Mouse (Mus musculus) limb, embryonic 14.5 days (tissue): ENCODE data around the gene Rbm6. TPM values are rescaled to one million over a fixed set of nuclear protein-coding genes. Genes with fewer than 3 reads are reported as not detected.

Experiments
- ATAC-seq: fragments of 200-750 bp; cut with Nextera tagmentation; 2 replicates; pipeline ENCODE4 v1.8.0; 2017; ENCODE audit warnings: low read depth, moderate number of reproducible peaks, moderate TSS enrichment; ENCODE audit not compliant: low FRiP score
- DNase-seq: peaks from one replicate; pipeline ENCODE4 v3.0.0-alpha.2; 2015; ENCODE audit warnings: low spot score
- H3K27ac ChIP-seq: fragments of 300-500 bp; sonication (generic); replicated peaks from 2 replicates; pipeline ENCODE4 v1.5.1; 2014; ENCODE audit warnings: low read depth, mild to moderate bottlenecking, low read length, moderate library complexity, mixed read lengths
- H3K27me3 ChIP-seq: fragments of 300-500 bp; sonication (generic); 2 replicates; pipeline ENCODE4 v1.6.1; 2014; ENCODE audit warnings: low read length, mixed read lengths; ENCODE audit not compliant: control insufficient read depth, insufficient read depth
- H3K36me3 ChIP-seq: fragments of 300-500 bp; sonication (generic); 2 replicates; pipeline ENCODE4 v1.6.1; 2014; ENCODE audit warnings: mild to moderate bottlenecking, low read length, moderate library complexity, mixed read lengths; ENCODE audit not compliant: control insufficient read depth, insufficient read depth
- H3K4me1 ChIP-seq: fragments of 300-500 bp; sonication (generic); 2 replicates; pipeline ENCODE4 v1.6.1; 2014; ENCODE audit warnings: antibody characterized with exemption, low read length, mixed read lengths; ENCODE audit not compliant: control insufficient read depth, insufficient read depth
- H3K4me2 ChIP-seq: fragments of 300-500 bp; sonication (generic); replicated peaks from 2 replicates; pipeline ENCODE4 v1.6.1; 2014; ENCODE audit warnings: low read depth, mild to moderate bottlenecking, low read length, moderate library complexity; ENCODE audit not compliant: severe bottlenecking
- H3K4me3 ChIP-seq: fragments of 300-500 bp; sonication (generic); replicated peaks from 2 replicates; pipeline ENCODE4 v1.5.1; 2014; ENCODE audit warnings: low read length
- H3K9ac ChIP-seq: fragments of 300-500 bp; sonication (generic); 2 replicates; pipeline ENCODE4 v1.6.1; 2014; ENCODE audit warnings: mild to moderate bottlenecking, low read depth, low read length, moderate library complexity; ENCODE audit not compliant: severe bottlenecking
- H3K9me3 ChIP-seq: fragments of 300-500 bp; sonication (generic); 2 replicates; pipeline ENCODE4 v1.6.1; 2016; ENCODE audit warnings: low read length; ENCODE audit not compliant: control insufficient read depth
- POLR2A ChIP-seq: fragments of 200-500 bp; IDR thresholded peaks from 2 replicates; pipeline ENCODE4 v1.8.0; 2012; ENCODE audit warnings: inconsistent platforms, mild to moderate bottlenecking, moderate library complexity, borderline replicate concordance; ENCODE audit not compliant: insufficient read depth, insufficient read length; ENCODE audit errors: extremely low read depth
- WGBS: fragments of 180-500 bp; shearing (Covaris S2); extraction: QIAGEN DNeasy Blood & Tissue Kit; methylation state at CpG from one replicate; pipeline ENCODE4 v1.1.7; 2014; 5-methylcytosine and 5-hydroxymethylcytosine counted together
- polyA plus RNA-seq, 2 experiments: library from polyadenylated mRNA; depleted of rRNA in 1 of 2; stranded (reverse) in 1 of 2; unstranded in 1 of 2; fragments of >200 nt; fragmentation: Nextera tagmentation in 1 of 2; extraction: Ambion mirVana in 1 of 2; gene quantifications; 2 replicates each; pipeline versions ENCODE4 v1.2.1 to v1.2.3; 2012 to 2014

The Rbm6 gene
- polyA plus RNA-seq, 2 experiments: 56.1 to 68.2 TPM

DNA sequence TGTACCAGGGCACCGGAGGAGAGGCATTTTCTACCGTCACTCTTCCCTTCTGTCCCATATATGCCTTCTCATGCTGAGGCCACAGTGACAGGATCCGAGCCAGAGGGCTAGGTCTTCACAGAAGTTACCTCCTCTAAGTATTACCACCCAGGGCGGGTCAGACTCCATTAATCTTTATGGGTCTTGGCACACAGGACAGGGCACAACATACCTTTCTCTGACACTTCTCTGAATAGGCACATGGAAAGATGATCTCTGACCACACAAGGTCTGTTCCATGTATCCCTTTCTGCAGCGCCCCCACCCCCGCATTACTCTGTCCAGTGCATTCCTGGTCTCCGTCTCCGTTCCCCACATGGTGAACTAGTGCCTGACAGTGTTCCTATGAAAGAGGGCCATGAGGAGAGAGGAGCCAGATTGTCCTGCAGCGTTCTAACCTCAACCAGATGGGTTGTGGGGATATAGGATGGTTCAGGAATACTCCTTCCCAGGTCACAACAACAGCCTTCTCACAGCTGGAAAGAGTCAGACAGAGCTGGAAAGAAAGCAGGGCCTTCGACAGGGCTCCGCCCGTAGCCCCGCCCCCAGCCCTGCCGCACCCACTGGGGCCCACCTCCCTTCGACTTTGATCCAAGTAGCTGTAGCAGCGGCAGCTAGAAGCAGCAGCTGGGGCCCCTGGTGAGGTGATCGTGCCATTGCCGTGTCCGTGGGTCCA lies 33.4 kb upstream of the Rbm6 start, which contains the start of gene Mst1r:
Gene Mst1r (plus strand): TSS at position 622 of the 715 bp plus-strand sequence.
- WGBS: 13% methylated on average over 19 of the region's 19 CpGs
- Histone ChIP-seq H3K9me3 (no peaks in the 10 kb centered on the region), H3K4me3 (peak within 1 kb of the TSS; percentile 43), H3K27me3 (0 out of 2 replicates have a peak, but pooled peaks cover 4% of the 10 kb centered on the region), H3K27ac (peak within 1 kb of the TSS; percentile 39), H3K36me3 (0 out of 2 replicates have a peak, but pooled peaks cover 10% of the 10 kb centered on the region), H3K4me1 (peaks cover 33% of the 10 kb centered on the region), H3K9ac (peak within 1 kb of the TSS; percentile 52), H3K4me2 (peak within 1 kb of the TSS; percentile 74)
- TF ChIP-seq POLR2A: no peak
- DNase-seq (peak; percentile 85), ATAC-seq (peak; percentile 82)

DNA sequence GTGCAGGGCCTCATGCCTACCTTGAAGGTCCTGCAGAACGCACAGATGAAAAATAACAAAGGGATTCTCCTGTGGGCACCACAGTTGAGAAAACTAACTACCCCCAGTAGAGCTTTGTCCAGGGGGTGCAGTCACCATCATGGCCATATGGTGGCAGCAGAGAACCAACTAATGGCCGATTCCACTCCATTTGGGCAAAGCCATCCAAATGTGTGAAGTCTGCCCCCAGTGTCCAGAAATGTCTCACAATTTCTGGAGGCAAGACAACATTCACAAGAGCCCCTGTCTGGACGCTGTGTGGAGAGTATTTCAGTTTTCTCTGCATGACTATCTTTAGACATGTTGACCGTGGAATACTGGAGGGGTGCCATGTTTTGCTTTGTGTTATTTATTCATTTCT lies 31.7 kb upstream of the Rbm6 start:
- WGBS: 10% methylated on average over 4 of the region's 4 CpGs
- Histone ChIP-seq H3K36me3 (peaks cover 14% of the 10 kb centered on the region; the same call in 1 of the 2 replicates), H3K4me1 (peaks cover 36% of the 10 kb centered on the region), H3K9ac (no peak overlapping the region), H3K27ac (no peak overlapping the region), H3K9me3 (no peaks in the 10 kb centered on the region), H3K4me3 (no peak overlapping the region), H3K4me2 (no peak overlapping the region), H3K27me3 (peaks cover 12% of the 10 kb centered on the region; the same call in 1 of the 2 replicates)
- no peak for TF ChIP-seq POLR2A
- ATAC-seq (peak; percentile 60), DNase-seq (peak; percentile 88)

DNA sequence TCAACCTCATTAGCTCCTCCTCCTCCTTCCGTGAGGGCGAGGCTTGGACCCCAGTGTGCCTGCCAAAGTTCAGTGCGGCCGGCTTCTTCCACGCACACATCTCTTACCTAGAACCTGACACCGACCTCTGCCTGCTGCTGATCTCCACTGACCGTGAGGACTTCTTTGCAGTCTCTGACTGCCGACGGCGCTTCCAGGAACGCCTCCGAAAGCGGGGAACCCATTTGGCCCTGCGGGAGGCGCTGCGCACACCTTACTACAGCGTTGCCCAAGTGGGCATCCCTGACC lies 28.5 kb upstream of the Rbm6 start:
- no peak for ATAC-seq
- no peak overlapping the region for H3K9ac ChIP-seq

GRCm38 (mm10) chr9:107900840-107901626 lies 28.0 kb upstream of the Rbm6 start:
- peak overlapping the region; percentile 33 for H3K4me3 ChIP-seq
- peak overlapping the region; percentile 40 for H3K9ac ChIP-seq
- ATAC-seq: peak; percentile 55; the same call in 1 of the 2 replicates

More for the DNA sequence above, 28.5 kb upstream of the Rbm6 start:
- WGBS: 14% methylated on average over 17 of the region's 17 CpGs
- TF ChIP-seq POLR2A: no peak
- Histone ChIP-seq H3K4me2 (peak overlapping the region; percentile 61), H3K27me3 (peaks cover 12% of the 10 kb centered on the region; the same call in 1 of the 2 replicates), H3K9me3 (no peaks in the 10 kb centered on the region), H3K4me1 (peaks cover 10% of the 10 kb centered on the region), H3K27ac (no peak overlapping the region), H3K4me3 (peak overlapping the region; percentile 33; the same call in 1 of the 2 replicates), H3K36me3 (peaks cover 14% of the 10 kb centered on the region; the same call in 1 of the 2 replicates)
- DNase-seq: no peak

DNA sequence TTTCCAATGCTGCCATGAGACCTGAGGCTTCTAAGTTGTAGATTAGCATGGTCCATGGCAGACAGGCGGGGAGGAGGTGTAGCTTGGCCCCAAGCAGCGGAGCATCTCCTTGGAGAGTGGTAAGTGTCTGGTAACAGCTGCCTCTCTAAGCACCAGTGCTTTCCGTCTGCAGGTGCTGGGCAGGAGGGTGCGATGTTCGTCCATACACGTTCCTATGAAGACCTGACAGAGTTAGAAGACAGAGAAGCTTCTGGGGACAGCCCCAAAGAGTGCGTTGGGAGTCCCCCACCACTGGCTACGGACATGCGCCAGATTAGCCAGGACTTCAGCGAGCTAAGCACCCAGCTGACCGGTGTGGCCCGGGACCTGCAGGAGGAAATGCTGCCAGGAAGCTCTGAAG lies 26.8 kb upstream of the Rbm6 start:
- Histone ChIP-seq H3K9ac (no peak overlapping the region), H3K4me1 (peaks cover 2% of the 10 kb centered on the region; the same call in 1 of the 2 replicates), H3K4me3 (no peak overlapping the region), H3K4me2 (no peak overlapping the region), H3K36me3 (peaks cover 14% of the 10 kb centered on the region; the same call in 1 of the 2 replicates), H3K27me3 (peaks cover 12% of the 10 kb centered on the region; the same call in 1 of the 2 replicates), H3K9me3 (no peaks in the 10 kb centered on the region), H3K27ac (no peak overlapping the region)
- DNase-seq (no peak), ATAC-seq (no peak)
- WGBS: 79% methylated on average over 12 of the region's 12 CpGs
- no peak for TF ChIP-seq POLR2A

More at GRCm38 (mm10) chr9:107900840-107901626, 28.0 kb upstream of the Rbm6 start:
- no peaks in the 10 kb centered on the region for H3K9me3 ChIP-seq
- peaks cover 12% of the 10 kb centered on the region; the same call in 1 of the 2 replicates for H3K27me3 ChIP-seq
- no peak overlapping the region for H3K27ac ChIP-seq
- peaks cover 14% of the 10 kb centered on the region; the same call in 1 of the 2 replicates for H3K36me3 ChIP-seq
- DNase-seq: peak; percentile 67
- H3K4me2 ChIP-seq: peak overlapping the region; percentile 61
- WGBS: 7% methylated on average over 36 of the region's 44 CpGs
- TF ChIP-seq POLR2A: no peak
- H3K4me1 ChIP-seq: peaks cover 5% of the 10 kb centered on the region
